Mouse (Mus musculus) right cerebral cortex, adult 2 months (tissue): ENCODE data around the gene Tmem43.
A peak's percentile ranks its signal among the peaks of the same experiment; 100 is the strongest.
"Not testable (repeated sequence)": the region's sequence is repeated elsewhere in the genome, so short reads cannot be mapped to it uniquely, and the experiment has no call there.

Experiments
- DNase-seq, 2 experiments: peaks; one replicate each; pipeline ENCODE4 v3.0.0; 2021 to 2022; ENCODE audit warnings: low spot score in 2 of 2

Gene Tmem43

GRCm38 (mm10) chr6:91472868-91473804 is at the start of gene Tmem43, which contains the start of gene Chchd4:
Gene Tmem43 (plus strand): TSS chr6:91473703.
Gene Chchd4 (minus strand): TSS chr6:91473546.
- DNase-seq, result peak; percentile 100

- no peak for DNase-seq
Observed at GRCm38 (mm10) chr6:91424151-91424550, 49.4 kb upstream of the Tmem43 start.

GRCm38 (mm10) chr6:91440474-91441144 is 32.9 kb upstream of the Tmem43 start:
- DNase-seq, result peak; percentile 99

- no peak for DNase-seq
Observed at GRCm38 (mm10) chr6:91441145-91441662, 32.3 kb upstream of the Tmem43 start.

GRCm38 (mm10) chr6:91445316-91445715 is 28.2 kb upstream of the Tmem43 start:
- DNase-seq, result no peak

GRCm38 (mm10) chr6:91449472-91450225 is 23.9 kb upstream of the Tmem43 start:
- no peak for DNase-seq

- DNase-seq, result no peak
Observed at GRCm38 (mm10) chr6:91452056-91452455, 21.4 kb upstream of the Tmem43 start.

GRCm38 (mm10) chr6:91454546-91454945 is 19.0 kb upstream of the Tmem43 start:
- no peak for DNase-seq

- no peak for DNase-seq
Observed at GRCm38 (mm10) chr6:91459471-91459870, 14.0 kb upstream of the Tmem43 start.

GRCm38 (mm10) chr6:91465756-91466155 is 7.7 kb upstream of the Tmem43 start:
- DNase-seq, result no peak

GRCm38 (mm10) chr6:91467106-91467505 is 6.4 kb upstream of the Tmem43 start:
- no peak for DNase-seq

- DNase-seq, result no peak
Observed at GRCm38 (mm10) chr6:91470712-91471111, 2.8 kb upstream of the Tmem43 start.

- not testable (repeated sequence) for DNase-seq
Observed at GRCm38 (mm10) chr6:91471427-91471826, 2.1 kb upstream of the Tmem43 start.

- DNase-seq, result no peak
Observed at GRCm38 (mm10) chr6:91472319-91472718, 1.2 kb upstream of the Tmem43 start.

GRCm38 (mm10) chr6:91473805-91474440 is 420 bp downstream of the Tmem43 start:
- no peak for DNase-seq

GRCm38 (mm10) chr6:91474441-91475190 is 1.1 kb downstream of the Tmem43 start:
- peak in 1 of 2 experiments; percentile 36 for DNase-seq

- no peak for DNase-seq
Observed at GRCm38 (mm10) chr6:91476541-91476940, 3.0 kb downstream of the Tmem43 start.

GRCm38 (mm10) chr6:91483371-91483770 is 9.9 kb downstream of the Tmem43 start:
- no peak for DNase-seq

- no peak for DNase-seq
Observed at GRCm38 (mm10) chr6:91486736-91487453, 13.4 kb downstream of the Tmem43 start.
